Mouse (Mus musculus) MEL (cell line): ENCODE results near the gene Sez6l. TPM values are rescaled to one million over a fixed set of nuclear protein-coding genes. Genes with fewer than 3 reads are reported as not detected.

ENCODE experiments used
- DNase-seq: peaks from one replicate; pipeline ENCODE4 v3.0.0; 2011; ENCODE audit warnings: low read depth, low spot score
- H3K27ac ChIP-seq: 2 replicates; pipeline ENCODE4 v1.5.1; 2012; ENCODE audit warnings: low read depth, mild to moderate bottlenecking, control low read depth, low read length, moderate library complexity; ENCODE audit not compliant: control insufficient read depth
- H3K27me3 ChIP-seq, 2 experiments: fragments of 150-350 bp in 1 of 2; sonication (generic) in 1 of 2; 2 replicates each; pipeline ENCODE4 v1.6.1; 2012; ENCODE audit warnings: low read length in 2 of 2, mild to moderate bottlenecking in 2 of 2, improper control_type of control experiment in 1 of 2, moderate library complexity in 1 of 2; ENCODE audit not compliant: insufficient read depth in 2 of 2, control insufficient read depth in 1 of 2
- H3K36me3 ChIP-seq, 2 experiments: 2 replicates each; pipeline ENCODE4 v1.6.1; 2012 to 2014; ENCODE audit warnings: low read length in 2 of 2, improper control_type of control experiment in 1 of 2, inconsistent platforms in 1 of 2, mild to moderate bottlenecking in 1 of 2; ENCODE audit not compliant: insufficient read depth in 2 of 2, control insufficient read depth in 1 of 2
- H3K4me1 ChIP-seq, 2 experiments: fragments of 150-350 bp in 1 of 2; sonication (generic) in 1 of 2; 2 replicates each; pipeline ENCODE4 v1.6.1; 2012; ENCODE audit warnings: low read length in 2 of 2, improper control_type of control experiment in 1 of 2, mild to moderate bottlenecking in 1 of 2; ENCODE audit not compliant: insufficient read depth in 2 of 2, control insufficient read depth in 1 of 2
- H3K4me3 ChIP-seq, 2 experiments: fragments of 150-350 bp in 1 of 2; sonication (generic) in 1 of 2; 2 replicates each; pipeline ENCODE4 v1.5.1; 2012; ENCODE audit warnings: low read depth in 2 of 2, low read length in 2 of 2, mild to moderate bottlenecking in 2 of 2, moderate library complexity in 2 of 2, control low read depth in 1 of 2, improper control_type of control experiment in 1 of 2; ENCODE audit not compliant: control insufficient read depth in 1 of 2, insufficient read depth in 1 of 2
- H3K79me2 ChIP-seq: 2 replicates; pipeline ENCODE4 v1.6.1; 2012; ENCODE audit warnings: mild to moderate bottlenecking, low read length, moderate library complexity; ENCODE audit not compliant: control insufficient read depth, poor library complexity, insufficient read depth
- H3K9ac ChIP-seq: 2 replicates; pipeline ENCODE4 v1.6.1; 2012; ENCODE audit warnings: low read depth, mild to moderate bottlenecking, control low read depth, low read length, moderate library complexity; ENCODE audit not compliant: control insufficient read depth, poor library complexity, severe bottlenecking
- H3K9me3 ChIP-seq: fragments of 150-350 bp; sonication (generic); replicated peaks from 2 replicates; pipeline ENCODE4 v1.6.1; 2012; ENCODE audit warnings: mild to moderate bottlenecking, low read length, improper control_type of control experiment, moderate library complexity; ENCODE audit not compliant: insufficient read depth
- BHLHE40 ChIP-seq: IDR thresholded peaks from 2 replicates; pipeline ENCODE4 v1.6.1; 2012; ENCODE audit warnings: low read depth, mild to moderate bottlenecking, inconsistent platforms, low read length, improper control_type of control experiment, borderline replicate concordance
- EP300 ChIP-seq, 2 experiments: IDR thresholded peaks; 2 replicates each; pipeline ENCODE4 v1.6.1; 2011; ENCODE audit warnings: improper control_type of control experiment in 2 of 2, low read length in 2 of 2, low read depth in 1 of 2, mild to moderate bottlenecking in 1 of 2
- GATA1 ChIP-seq: IDR thresholded peaks from 2 replicates; pipeline ENCODE4 v1.6.1; 2011; ENCODE audit warnings: low read depth, low read length, improper control_type of control experiment
- HCFC1 ChIP-seq: IDR thresholded peaks from 2 replicates; pipeline ENCODE4 v1.6.1; 2012; ENCODE audit warnings: low read depth, mild to moderate bottlenecking, inconsistent platforms, low read length, improper control_type of control experiment, moderate library complexity
- JUND ChIP-seq: IDR thresholded peaks from 2 replicates; pipeline ENCODE4 v1.6.1; 2011; ENCODE audit warnings: low read depth, mild to moderate bottlenecking, improper control_type of control experiment, low read length
- KAT2A ChIP-seq: conservative IDR thresholded peaks from 2 replicates; pipeline ENCODE4 v1.6.1; 2012; ENCODE audit warnings: low read depth, low read length, improper control_type of control experiment, inconsistent platforms
- MAX ChIP-seq: IDR thresholded peaks from 2 replicates; pipeline ENCODE4 v1.6.1; 2011; ENCODE audit warnings: low read length, improper control_type of control experiment
- MEF2A ChIP-seq: IDR thresholded peaks from 2 replicates; pipeline ENCODE4 v1.6.1; 2014; ENCODE audit warnings: low read depth, mild to moderate bottlenecking, inconsistent platforms, low read length, improper control_type of control experiment; ENCODE audit not compliant: poor library complexity, insufficient replicate concordance, severe bottlenecking; ENCODE audit errors: extremely low read depth
- MYB ChIP-seq: IDR thresholded peaks from 2 replicates; pipeline ENCODE4 v1.6.1; 2011; ENCODE audit warnings: mild to moderate bottlenecking, low read depth, low read length, improper control_type of control experiment
- NELFE ChIP-seq: IDR thresholded peaks from 2 replicates; pipeline ENCODE4 v1.6.1; 2011; ENCODE audit warnings: low read depth, low read length, improper control_type of control experiment
- POLR2AphosphoS2 ChIP-seq: IDR thresholded peaks from 2 replicates; pipeline ENCODE4 v1.6.1; 2011; ENCODE audit warnings: low read length, improper control_type of control experiment
- RCOR1 ChIP-seq: IDR thresholded peaks from 2 replicates; pipeline ENCODE4 v1.6.1; 2012; ENCODE audit warnings: low read depth, mild to moderate bottlenecking, inconsistent platforms, low read length, improper control_type of control experiment
- TAL1 ChIP-seq: IDR thresholded peaks from 2 replicates; pipeline ENCODE4 v1.6.1; 2012; ENCODE audit warnings: mild to moderate bottlenecking, inconsistent platforms, low read length, moderate library complexity, mixed read lengths
- TCF12 ChIP-seq: IDR thresholded peaks from 2 replicates; pipeline ENCODE4 v1.6.1; 2014; ENCODE audit warnings: low read depth, mild to moderate bottlenecking, inconsistent platforms, low read length, improper control_type of control experiment, moderate library complexity
- USF1 ChIP-seq: IDR thresholded peaks from 2 replicates; pipeline ENCODE4 v1.6.1; 2014; ENCODE audit warnings: low read depth, mild to moderate bottlenecking, inconsistent platforms, low read length, improper control_type of control experiment, moderate library complexity
- USF2 ChIP-seq, 2 experiments: IDR thresholded peaks; 2 replicates each; pipeline ENCODE4 v1.6.1; 2011 to 2012; ENCODE audit warnings: improper control_type of control experiment in 2 of 2, low read length in 2 of 2, borderline replicate concordance in 1 of 2, inconsistent platforms in 1 of 2, low read depth in 1 of 2, mild to moderate bottlenecking in 1 of 2; ENCODE audit not compliant: insufficient read depth in 1 of 2
- ZKSCAN1 ChIP-seq: IDR thresholded peaks from 2 replicates; pipeline ENCODE4 v1.6.1; 2012; ENCODE audit warnings: low read depth, mild to moderate bottlenecking, inconsistent platforms, low read length, improper control_type of control experiment, moderate library complexity
- ZMIZ1 ChIP-seq: IDR thresholded peaks from 2 replicates; pipeline ENCODE4 v1.6.1; 2012; ENCODE audit warnings: low read depth, mild to moderate bottlenecking, inconsistent platforms, low read length, improper control_type of control experiment, moderate library complexity
- polyA plus RNA-seq, 2 experiments: library from polyadenylated mRNA; stranded (reverse) in 1 of 2; unstranded in 1 of 2; fragments of >175 nt in 1 of 2; fragments of >200 nt in 1 of 2; gene quantifications; 2 replicates each; pipeline versions ENCODE4 v1.2.1 to v1.2.4; 2012; ENCODE audit warnings: low replicate concordance in 2 of 2, low read depth in 1 of 2; ENCODE audit not compliant: insufficient read length in 2 of 2, insufficient read depth in 1 of 2, missing spikeins in 1 of 2
- total RNA-seq: library from RNA; depleted of rRNA; stranded (reverse); fragments of 300-350 nt; gene quantifications from 2 replicates; pipeline ENCODE4 v1.2.3, GENCODE M21; 2012

Sez6l gene
- total and polyA plus RNA-seq, 3 experiments: not detected

GRCm38 (mm10) chr5:112622946-112623345 lies 46.0 kb upstream of the Sez6l start:
- Histone ChIP-seq H3K36me3 (no peaks in the 10 kb centered on the region), H3K4me1 (no peaks in the 10 kb centered on the region), H3K27ac (no peak overlapping the region), H3K79me2 (no peaks in the 10 kb centered on the region), H3K9me3 (no peaks in the 10 kb centered on the region)
- DNase-seq: no peak
- TF ChIP-seq ZMIZ1 (no peak), KAT2A (no peak), ZKSCAN1 (no peak), HCFC1 (no peak), JUND (no peak), BHLHE40 (no peak), EP300 (IDR thresholded peaks at IDR 0.05; ENCODE audit: low read depth in 1 of 2, low read length in 2 of 2) (no peak), NELFE (no peak), TCF12 (no peak), TAL1 (no peak)
- TF ChIP-seq, all 39 proteins: peak for 0
- Histone ChIP-seq H3K9ac (no peak overlapping the region), H3K27me3 (no peaks in the 10 kb centered on the region), H3K4me3 (no peak overlapping the region)

- DNase-seq: no peak
- no peaks in the 10 kb centered on the region for H3K4me1 ChIP-seq
- TF ChIP-seq MAX (no peak), ZKSCAN1 (no peak), TCF12 (no peak), USF1 (no peak), POLR2AphosphoS2 (no peak), MYB (no peak), MEF2A (no peak), GATA1 (no peak), RCOR1 (no peak), BHLHE40 (no peak), USF2 (IDR thresholded peaks at IDR 0.05; ENCODE audit: borderline replicate concordance in 1 of 2, insufficient read depth in 1 of 2, low read depth in 1 of 2, low read length in 2 of 2) (no peak)
- no peak overlapping the region for H3K4me3 ChIP-seq
- no peaks in the 10 kb centered on the region for H3K36me3 ChIP-seq
- no peaks in the 10 kb centered on the region for H3K9me3 ChIP-seq
- H3K9ac ChIP-seq: no peak overlapping the region
- H3K27ac ChIP-seq: no peak overlapping the region
- no peaks in the 10 kb centered on the region for H3K79me2 ChIP-seq
- H3K27me3 ChIP-seq: no peaks in the 10 kb centered on the region
Observed at GRCm38 (mm10) chr5:112620256-112620655, 43.3 kb upstream of the Sez6l start.
